Comparison of ENCODE assay signal across 8 mouse cellular contexts in genomic region chr14:53034940-53035339, GRCm38 (mm10).
DNase-seq lines count a peak whose midpoint lies in the region; ATAC-seq and TF ChIP-seq lines count a peak whose summit lies in the region.
"Not testable (repeated sequence)": the region's sequence is repeated elsewhere in the genome, so short reads cannot be mapped to it uniquely, and the experiment has no call there.

No protein-coding gene starts in this region.

- peak; percentile 57; the same call in 1 of the 2 replicates for ATAC-seq in erythroblast, adult 5-6 weeks (replicated peaks; ENCODE audit: low FRiP score, poor library complexity, severe bottlenecking)
- ATAC-seq in erythroid progenitor cell, adult 5-6 weeks (replicated peaks; ENCODE audit: low FRiP score, poor library complexity, severe bottlenecking): 0 out of 2 replicates have a peak, but pooled peaks have one; percentile 53
- peak; percentile 46; the same call in 1 of the 2 replicates for ATAC-seq in liver, embryonic 11.5 days (replicated peaks; ENCODE audit: low FRiP score)
- ATAC-seq in liver, embryonic 12.5 days: peak; percentile 72
- ATAC-seq in liver, embryonic 13.5 days (ENCODE audit: low read depth): peak; percentile 68
- 0 out of 2 replicates have a peak, but pooled peaks have one; percentile 38 for ATAC-seq in liver, embryonic 14.5 days (ENCODE audit: insufficient read depth)
- 0 out of 2 replicates have a peak, but pooled peaks have one; percentile 44 for ATAC-seq in liver, embryonic 15.5 days (ENCODE audit: insufficient read depth)
- peak; percentile 42; the same call in 1 of the 2 replicates for ATAC-seq in liver, embryonic 16.5 days (ENCODE audit: low read depth)

- not testable (repeated sequence) for TF ChIP-seq CTCF in liver, embryonic 14.5 days (IDR thresholded peaks at IDR 0.05; ENCODE audit: low read depth)

- not testable (repeated sequence) for H3K36me3 ChIP-seq in liver, embryonic 11.5 days (ENCODE audit: control insufficient read depth, insufficient read depth, low read length); liver, embryonic 12.5 days; liver, embryonic 13.5 days; liver, embryonic 14.5 days (replicated peaks; ENCODE audit: control insufficient read depth, insufficient read depth, low read depth); liver, embryonic 15.5 days (replicated peaks); liver, embryonic 16.5 days (ENCODE audit: control insufficient read depth, insufficient read depth)

- not testable (repeated sequence) for H3K4me2 ChIP-seq in liver, embryonic 11.5 days; liver, embryonic 12.5 days; liver, embryonic 13.5 days; liver, embryonic 14.5 days (ENCODE audit: low read depth); liver, embryonic 15.5 days; liver, embryonic 16.5 days (ENCODE audit: low read depth, low read length)

- not testable (repeated sequence) for H3K9ac ChIP-seq in liver, embryonic 11.5 days (ENCODE audit: low read depth, low read length); liver, embryonic 12.5 days; liver, embryonic 13.5 days; liver, embryonic 14.5 days (replicated peaks); liver, embryonic 15.5 days; liver, embryonic 16.5 days (ENCODE audit: low read depth, low read length)

- H3K4me3 ChIP-seq in liver, embryonic 11.5 days (ENCODE audit: low read depth, low read length); liver, embryonic 12.5 days; liver, embryonic 13.5 days (replicated peaks); liver, embryonic 14.5 days (ENCODE audit: insufficient read depth in 1 of 2, low read depth in 2 of 2, low read length in 2 of 2); liver, embryonic 15.5 days (replicated peaks); liver, embryonic 16.5 days (ENCODE audit: low read depth, low read length): not testable (repeated sequence)

- H3K9me3 ChIP-seq in liver, embryonic 11.5 days (ENCODE audit: control insufficient read depth, low read length); liver, embryonic 12.5 days (replicated peaks); liver, embryonic 13.5 days (replicated peaks); liver, embryonic 14.5 days (ENCODE audit: control insufficient read depth, low read length); liver, embryonic 15.5 days (replicated peaks); liver, embryonic 16.5 days (replicated peaks; ENCODE audit: control insufficient read depth, low read length): not testable (repeated sequence)

- not testable (repeated sequence) for H3K27ac ChIP-seq in liver, embryonic 11.5 days (ENCODE audit: low read depth, low read length); liver, embryonic 12.5 days; liver, embryonic 13.5 days; liver, embryonic 14.5 days; liver, embryonic 15.5 days (replicated peaks); liver, embryonic 16.5 days (ENCODE audit: low read length)

- H3K4me1 ChIP-seq in liver, embryonic 11.5 days (replicated peaks; ENCODE audit: control insufficient read depth, insufficient read depth, low read length); liver, embryonic 12.5 days; liver, embryonic 13.5 days (replicated peaks); liver, embryonic 14.5 days (replicated peaks; ENCODE audit: control insufficient read depth in 2 of 2, insufficient read depth in 2 of 2, low read length in 1 of 2); liver, embryonic 15.5 days (replicated peaks); liver, embryonic 16.5 days (ENCODE audit: control insufficient read depth, low read depth, low read length): not testable (repeated sequence)

- not testable (repeated sequence) for H3K27me3 ChIP-seq in liver, embryonic 11.5 days (replicated peaks; ENCODE audit: control insufficient read depth, insufficient read depth, low read length); liver, embryonic 12.5 days (replicated peaks); liver, embryonic 13.5 days; liver, embryonic 14.5 days (ENCODE audit: control insufficient read depth, insufficient read depth, low read length); liver, embryonic 15.5 days; liver, embryonic 16.5 days (ENCODE audit: control insufficient read depth, insufficient read depth, low read depth, low read length)

- no CpG with 5 or more reads among the region's 4 CpGs for WGBS in liver, embryonic 11.5 days
- no CpG with 5 or more reads among the region's 4 CpGs for WGBS in liver, embryonic 12.5 days (ENCODE audit: insufficient replicate concordance)
- no CpG with 5 or more reads among the region's 4 CpGs for WGBS in liver, embryonic 13.5 days (ENCODE audit: insufficient replicate concordance)
- WGBS in liver, embryonic 14.5 days (ENCODE audit: insufficient replicate concordance): no CpG with 5 or more reads among the region's 4 CpGs
- no CpG with 5 or more reads among the region's 4 CpGs for WGBS in liver, embryonic 15.5 days (ENCODE audit: insufficient replicate concordance)
- WGBS in liver, embryonic 16.5 days (ENCODE audit: insufficient replicate concordance): no CpG with 5 or more reads among the region's 4 CpGs

- not testable (repeated sequence) for DNase-seq in liver, embryonic 11.5 days (ENCODE audit: low spot score); liver, embryonic 13.5 days; liver, embryonic 14.5 days (ENCODE audit: low read depth in 3 of 3, low spot score in 3 of 3)

- not testable (repeated sequence) for TF ChIP-seq EP300 in liver, embryonic 14.5 days (IDR thresholded peaks at IDR 0.05; ENCODE audit: low read depth)
